Mouse (Mus musculus) C2C12 (cell line): ENCODE results near the gene Arl4a.

Experiments
- CEBPB ChIP-seq: IDR thresholded peaks from one replicate; pipeline ENCODE4 v1.6.1; 2011; ENCODE audit warnings: low read depth, mild to moderate bottlenecking, control low read depth, moderate library complexity
- CTCF ChIP-seq: IDR thresholded peaks from one replicate; pipeline ENCODE4 v1.5.1; 2011; ENCODE audit not compliant: control insufficient read depth, insufficient read depth, insufficient read length
- MYOD1 ChIP-seq: IDR thresholded peaks from one replicate; pipeline ENCODE4 v1.6.1; 2011; ENCODE audit warnings: low read depth; ENCODE audit not compliant: control insufficient read depth, insufficient read length
- USF1 ChIP-seq: IDR thresholded peaks from one replicate; pipeline ENCODE4 v1.6.1; 2011; ENCODE audit warnings: low read depth, mild to moderate bottlenecking, control low read depth, moderate library complexity

DNA sequence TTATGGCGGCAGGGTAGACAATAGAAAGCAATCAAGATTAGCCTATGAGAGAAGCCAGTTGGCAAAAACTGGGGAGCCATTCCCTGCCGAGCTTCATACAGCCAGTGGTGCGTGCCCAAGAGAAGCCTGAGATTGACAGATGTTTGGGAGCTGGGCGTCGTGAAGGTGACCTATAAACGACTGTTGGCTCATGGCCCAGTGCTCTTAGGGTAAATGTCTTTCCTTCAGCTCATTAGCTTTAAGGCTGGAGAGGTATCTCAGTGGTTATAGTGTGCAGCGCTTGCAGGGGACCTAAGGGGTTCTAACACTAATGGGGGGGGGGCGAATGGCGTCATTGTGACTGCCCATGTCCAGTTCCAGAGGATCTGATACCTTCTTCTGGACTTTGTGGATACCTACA is 21.8 kb downstream of the Arl4a start:
- TF ChIP-seq MYOD1 (no peak), USF1 (no peak), CTCF (no peak), CEBPB (no peak)
